Mouse (Mus musculus): ENCODE data around the gene OR5BS1P. TPM values are rescaled to one million over a fixed set of nuclear protein-coding genes. Genes with fewer than 3 reads are reported as not detected.

Gene OR5BS1P
- polyA plus RNA-seq, 1 experiment from 2014 or later: not detected

- Histone ChIP-seq H3K27me3 (peaks cover 5% of the 10 kb centered on the region; the same call in 1 of the 2 replicates), H3K4me3 (replicated peaks) (no peak overlapping the region), H3K36me3 (no peaks in the 10 kb centered on the region), H3K9me3 (replicated peaks) (no peaks in the 10 kb centered on the region), H3K9ac (no peak overlapping the region), H3K4me2 (replicated peaks) (no peak overlapping the region), H3K4me1 (no peaks in the 10 kb centered on the region), H3K27ac (replicated peaks) (no peak overlapping the region)
- WGBS: 76% methylated on average over 5 of the region's 5 CpGs
- no peak for ATAC-seq (ENCODE audit: insufficient number of reproducible peaks, low FRiP score, low TSS enrichment, low read depth)
Measured at GRCm38 (mm10) chr15:98476281-98476680, 6.6 kb downstream of the OR5BS1P start.

- whole genome bisulfite sequencing: 74% methylated on average over 7 of the region's 7 CpGs
- H3K9ac ChIP-seq: no peak overlapping the region
- H3K36me3 ChIP-seq: no peaks in the 10 kb centered on the region
- no peak overlapping the region for H3K4me3 ChIP-seq (replicated peaks)
- H3K27me3 ChIP-seq: peaks cover 5% of the 10 kb centered on the region; the same call in 1 of the 2 replicates
- H3K9me3 ChIP-seq (replicated peaks): no peaks in the 10 kb centered on the region
- no peaks in the 10 kb centered on the region for H3K4me1 ChIP-seq
- no peak overlapping the region for H3K27ac ChIP-seq (replicated peaks)
- no peak for ATAC-seq (ENCODE audit: insufficient number of reproducible peaks, low FRiP score, low TSS enrichment, low read depth)
- H3K4me2 ChIP-seq (replicated peaks): no peak overlapping the region
Measured at GRCm38 (mm10) chr15:98479568-98480102, 9.9 kb downstream of the OR5BS1P start.

- WGBS: 56% methylated on average over 3 of the region's 3 CpGs
- H3K36me3 ChIP-seq: no peaks in the 10 kb centered on the region
- no peak within 1 kb of the TSS for H3K4me2 ChIP-seq (replicated peaks)
- no peak within 1 kb of the TSS for H3K27ac ChIP-seq (replicated peaks)
- peaks cover 5% of the 10 kb centered on the region; the same call in 1 of the 2 replicates for H3K27me3 ChIP-seq
- H3K9me3 ChIP-seq (replicated peaks): no peaks in the 10 kb centered on the region
- no peak within 1 kb of the TSS for H3K9ac ChIP-seq
- H3K4me1 ChIP-seq: no peaks in the 10 kb centered on the region
- no peak within 1 kb of the TSS for H3K4me3 ChIP-seq (replicated peaks)
- no peak for ATAC-seq (ENCODE audit: insufficient number of reproducible peaks, low FRiP score, low TSS enrichment, low read depth)
Measured at GRCm38 (mm10) chr15:98482701-98483100, 13.0 kb downstream of the OR5BS1P start, which contains the start of gene Lalba. Gene Lalba, minus strand, starts transcription at chr15:98482721.

DNA sequence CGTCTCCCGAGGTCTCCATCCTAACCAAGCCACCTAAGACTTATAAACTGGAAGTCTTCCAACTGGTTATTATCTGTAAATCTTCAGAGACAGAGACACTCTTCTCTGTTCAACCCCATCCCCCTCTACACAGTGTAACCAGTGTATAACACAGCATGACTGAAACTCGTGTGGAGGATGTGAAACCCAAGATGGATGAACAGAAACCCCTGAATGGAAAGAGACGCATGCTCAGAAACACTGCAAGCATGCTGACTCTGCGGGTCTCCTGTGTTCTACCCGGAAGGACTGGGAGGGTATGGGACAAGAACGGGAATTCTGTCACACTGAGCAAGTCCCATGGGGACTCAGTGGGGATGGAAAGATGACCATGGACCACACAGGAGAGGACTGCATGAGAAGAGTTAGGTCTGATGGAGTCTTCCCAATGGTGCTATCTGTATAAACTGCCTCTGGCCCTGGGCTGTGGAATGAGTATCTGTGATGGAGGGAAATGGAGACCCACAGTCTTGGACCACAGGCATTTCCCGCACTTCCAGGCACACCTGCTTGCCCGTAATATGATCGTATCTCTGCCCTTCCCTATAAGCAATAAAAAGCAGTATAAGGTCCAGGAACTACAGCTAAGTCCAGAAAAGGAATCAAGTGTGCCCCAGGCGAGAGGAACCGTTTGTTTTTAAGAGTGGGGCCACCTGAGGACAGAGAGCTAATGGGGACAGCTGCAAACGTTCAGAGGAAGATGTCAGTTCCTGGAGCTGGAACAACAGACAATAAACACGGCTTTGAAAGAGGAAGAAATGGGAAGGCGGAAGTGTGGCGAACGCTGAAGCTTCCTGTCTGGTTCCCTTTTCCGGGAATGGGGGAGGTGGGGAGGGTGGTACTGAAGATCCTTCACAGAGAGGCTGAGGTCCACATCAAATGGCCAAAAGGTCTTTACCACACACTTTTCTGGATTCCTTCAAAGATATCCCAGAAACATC is 14.5 kb downstream of the OR5BS1P start:
- Histone ChIP-seq H3K36me3 (no peaks in the 10 kb centered on the region), H3K9me3 (replicated peaks) (no peaks in the 10 kb centered on the region), H3K4me2 (replicated peaks) (no peak overlapping the region), H3K4me1 (no peaks in the 10 kb centered on the region), H3K4me3 (replicated peaks) (no peak overlapping the region), H3K27ac (replicated peaks) (no peak overlapping the region), H3K27me3 (peaks cover 5% of the 10 kb centered on the region; the same call in 1 of the 2 replicates), H3K9ac (no peak overlapping the region)
- WGBS: 56% methylated on average over 18 of the region's 18 CpGs
- ATAC-seq (ENCODE audit: insufficient number of reproducible peaks, low FRiP score, low TSS enrichment, low read depth): no peak

DNA sequence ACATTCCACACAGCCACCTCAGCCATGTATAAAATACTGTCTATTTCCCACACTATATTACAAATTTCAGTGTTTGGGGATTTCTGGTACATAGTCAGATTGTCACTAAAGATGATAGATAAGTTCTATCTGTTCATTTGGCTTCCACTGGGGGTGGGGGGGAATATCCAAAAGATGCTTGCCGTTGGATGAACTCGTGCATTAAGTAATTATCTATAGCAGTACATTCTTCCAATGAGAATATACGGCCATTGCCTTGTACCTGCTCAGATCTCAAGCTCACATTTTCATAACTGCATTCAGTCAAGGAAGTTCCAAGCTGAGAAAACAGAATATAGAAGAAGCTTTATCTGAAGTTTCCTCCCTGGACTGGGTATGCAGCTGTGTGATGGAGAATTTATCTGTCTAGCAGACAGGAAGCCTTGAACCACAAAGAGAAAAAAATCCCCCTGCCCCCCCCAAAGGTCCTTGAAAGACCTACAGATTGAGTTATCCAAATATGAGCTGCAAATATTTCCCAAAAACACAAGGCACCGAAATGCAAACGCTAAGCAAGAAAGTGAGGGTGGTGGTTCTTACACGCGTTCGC is 16.8 kb downstream of the OR5BS1P start:
- no peak for ATAC-seq (ENCODE audit: insufficient number of reproducible peaks, low FRiP score, low TSS enrichment, low read depth)
- H3K9ac ChIP-seq: no peak overlapping the region
- H3K27me3 ChIP-seq: no peaks in the 10 kb centered on the region
- no peak overlapping the region for H3K4me2 ChIP-seq (replicated peaks)
- no peak overlapping the region for H3K27ac ChIP-seq (replicated peaks)
- no peaks in the 10 kb centered on the region for H3K4me1 ChIP-seq
- no peaks in the 10 kb centered on the region for H3K9me3 ChIP-seq (replicated peaks)
- 93% methylated on average over 8 of the region's 8 CpGs for WGBS
- H3K4me3 ChIP-seq (replicated peaks): no peak overlapping the region
- H3K36me3 ChIP-seq: no peaks in the 10 kb centered on the region

DNA sequence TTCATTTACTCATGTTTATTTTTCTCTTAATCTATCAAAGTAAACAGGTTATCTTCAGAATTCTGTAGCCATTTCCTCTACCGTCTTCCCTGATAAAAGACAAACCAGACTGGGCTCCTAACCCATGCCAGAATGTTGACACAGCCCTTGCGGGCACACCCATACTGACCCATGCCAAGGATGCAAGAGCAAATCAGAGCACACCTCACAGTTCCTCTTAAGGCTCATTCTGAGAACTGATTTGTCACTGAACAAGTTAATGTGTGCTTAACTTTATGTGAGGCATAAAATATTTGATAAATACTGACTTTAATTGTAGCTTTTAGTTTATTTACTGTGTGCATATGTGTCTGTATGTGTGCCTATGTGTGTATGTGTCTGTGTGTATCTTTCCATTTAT is 21.6 kb downstream of the OR5BS1P start:
- no peaks in the 10 kb centered on the region for H3K27me3 ChIP-seq
- no peaks in the 10 kb centered on the region for H3K36me3 ChIP-seq
- no peak overlapping the region for H3K27ac ChIP-seq (replicated peaks)
- no peak overlapping the region for H3K4me2 ChIP-seq (replicated peaks)
- no peaks in the 10 kb centered on the region for H3K4me1 ChIP-seq
- no peak for ATAC-seq (ENCODE audit: insufficient number of reproducible peaks, low FRiP score, low TSS enrichment, low read depth)
- 81% methylated on average over 2 of the region's 2 CpGs for WGBS
- H3K9ac ChIP-seq: no peak overlapping the region
- no peaks in the 10 kb centered on the region for H3K9me3 ChIP-seq (replicated peaks)
- no peak overlapping the region for H3K4me3 ChIP-seq (replicated peaks)

GRCm38 (mm10) chr15:98492102-98492501 is 22.4 kb downstream of the OR5BS1P start, which contains the start of gene Olfr279:
Gene Olfr279, plus strand, starts transcription at chr15:98492402.
- 34% methylated on average over 4 of the region's 4 CpGs for WGBS

GRCm38 (mm10) chr15:98497631-98498030 is 27.9 kb downstream of the OR5BS1P start:
- Histone ChIP-seq H3K27ac (replicated peaks) (no peak overlapping the region), H3K36me3 (no peaks in the 10 kb centered on the region), H3K9ac (no peak overlapping the region), H3K4me3 (replicated peaks) (no peak overlapping the region), H3K9me3 (replicated peaks) (no peaks in the 10 kb centered on the region), H3K4me1 (no peaks in the 10 kb centered on the region), H3K4me2 (replicated peaks) (no peak overlapping the region), H3K27me3 (no peaks in the 10 kb centered on the region)
- WGBS: 89% methylated on average over 17 of the region's 17 CpGs
- no peak for ATAC-seq (ENCODE audit: insufficient number of reproducible peaks, low FRiP score, low TSS enrichment, low read depth)

More at GRCm38 (mm10) chr15:98492102-98492501, 22.4 kb downstream of the OR5BS1P start, which contains the start of gene Olfr279:
- Histone ChIP-seq H3K27ac (replicated peaks) (no peak within 1 kb of the TSS), H3K4me2 (replicated peaks) (no peak within 1 kb of the TSS), H3K27me3 (no peaks in the 10 kb centered on the region), H3K9me3 (replicated peaks) (no peaks in the 10 kb centered on the region), H3K36me3 (no peaks in the 10 kb centered on the region), H3K9ac (no peak within 1 kb of the TSS), H3K4me3 (replicated peaks) (no peak within 1 kb of the TSS), H3K4me1 (no peaks in the 10 kb centered on the region)
- ATAC-seq (ENCODE audit: insufficient number of reproducible peaks, low FRiP score, low TSS enrichment, low read depth): no peak

DNA sequence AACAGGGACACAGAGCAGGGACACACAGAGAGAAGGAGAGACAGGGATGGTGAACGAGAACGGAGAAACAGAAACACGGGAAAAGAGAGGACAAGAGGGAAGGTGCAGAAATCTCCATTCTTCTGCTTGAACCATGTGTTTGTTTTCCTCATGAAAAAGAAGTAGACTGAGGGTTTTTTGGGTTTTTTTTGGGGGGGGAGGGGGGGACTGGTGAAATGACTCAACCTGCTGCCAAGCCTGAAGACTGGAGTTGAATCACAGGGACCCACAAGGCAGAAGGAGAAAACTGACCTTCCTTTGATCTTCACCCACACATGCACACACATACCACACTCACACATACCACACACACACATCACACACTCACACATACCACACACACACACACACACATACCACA is 33.6 kb downstream of the OR5BS1P start:
- no peak overlapping the region for H3K4me2 ChIP-seq (replicated peaks)
- H3K27me3 ChIP-seq: no peaks in the 10 kb centered on the region
- H3K9me3 ChIP-seq (replicated peaks): no peaks in the 10 kb centered on the region
- no peaks in the 10 kb centered on the region for H3K36me3 ChIP-seq
- ATAC-seq (ENCODE audit: insufficient number of reproducible peaks, low FRiP score, low TSS enrichment, low read depth): no peak
- H3K27ac ChIP-seq (replicated peaks): no peak overlapping the region
- 83% methylated on average over 3 of the region's 3 CpGs for WGBS
- H3K9ac ChIP-seq: no peak overlapping the region
- H3K4me1 ChIP-seq: peaks cover 8% of the 10 kb centered on the region
- no peak overlapping the region for H3K4me3 ChIP-seq (replicated peaks)

GRCm38 (mm10) chr15:98504514-98504913 is 34.8 kb downstream of the OR5BS1P start:
- 7% methylated on average over 18 of the region's 18 CpGs for WGBS

GRCm38 (mm10) chr15:98506253-98506957 is 36.7 kb downstream of the OR5BS1P start:
- Histone ChIP-seq H3K4me2 (replicated peaks) (no peak overlapping the region), H3K27ac (replicated peaks) (no peak overlapping the region), H3K9me3 (replicated peaks) (no peaks in the 10 kb centered on the region), H3K9ac (no peak overlapping the region), H3K4me3 (replicated peaks) (no peak overlapping the region), H3K27me3 (no peaks in the 10 kb centered on the region), H3K36me3 (no peaks in the 10 kb centered on the region), H3K4me1 (peaks cover 17% of the 10 kb centered on the region)
- ATAC-seq (ENCODE audit: insufficient number of reproducible peaks, low FRiP score, low TSS enrichment, low read depth): no peak
- 78% methylated on average over 9 of the region's 9 CpGs for WGBS

More at GRCm38 (mm10) chr15:98504514-98504913, 34.8 kb downstream of the OR5BS1P start:
- Histone ChIP-seq H3K4me1 (peaks cover 8% of the 10 kb centered on the region), H3K27me3 (no peaks in the 10 kb centered on the region), H3K36me3 (no peaks in the 10 kb centered on the region), H3K4me2 (replicated peaks) (no peak overlapping the region; the same call in 1 of the 2 replicates), H3K9me3 (replicated peaks) (no peaks in the 10 kb centered on the region), H3K9ac (no peak overlapping the region), H3K4me3 (replicated peaks) (no peak overlapping the region), H3K27ac (replicated peaks) (no peak overlapping the region)
- no peak for ATAC-seq (ENCODE audit: insufficient number of reproducible peaks, low FRiP score, low TSS enrichment, low read depth)
